Mouse (Mus musculus): Measurements from ENCODE around the gene Nudt4.

DNA sequence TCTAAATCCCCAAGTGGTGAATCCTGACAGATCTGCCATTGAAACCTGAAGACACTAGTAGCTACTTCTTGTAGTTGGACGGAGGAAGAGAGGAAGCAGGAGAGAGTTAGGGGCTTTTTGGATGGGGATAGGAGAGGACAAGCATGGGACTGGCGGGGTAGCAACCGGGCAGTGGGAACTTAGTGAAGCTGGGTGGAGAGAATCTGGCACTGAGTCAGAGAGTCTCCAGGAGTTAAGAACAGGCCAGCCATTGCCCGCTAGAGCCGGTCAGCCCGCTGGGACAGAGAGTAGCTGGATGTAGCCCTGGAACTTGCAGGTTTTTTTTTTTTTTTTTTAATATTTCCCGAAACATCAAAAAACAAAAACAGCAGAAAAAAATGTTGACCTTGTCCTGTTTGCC, 30.6 kb downstream of the Nudt4 start:
- no peak for TF ChIP-seq ETS1 (conservative IDR thresholded peaks at IDR 0.05; ENCODE audit: low read depth, low read length)
- no peak for TF ChIP-seq POLR2A (IDR thresholded peaks at IDR 0.05; ENCODE audit: low read depth, low read length)
- no peak for TF ChIP-seq MAFK (IDR thresholded peaks at IDR 0.05; ENCODE audit: insufficient replicate concordance, low read length)
- TF ChIP-seq CTCF (conservative IDR thresholded peaks at IDR 0.05 in 1 of 2, IDR thresholded peaks at IDR 0.05 in 1 of 2; ENCODE audit: low read depth in 2 of 2, low read length in 2 of 2) = no peak
- no peak for TF ChIP-seq TCF12 (IDR thresholded peaks at IDR 0.05; ENCODE audit: low read depth, low read length)
- no peak for TF ChIP-seq SIN3A (IDR thresholded peaks at IDR 0.05; ENCODE audit: low read length)
- no peak for TF ChIP-seq EP300 (IDR thresholded peaks at IDR 0.05; ENCODE audit: low read length)
- no peak for TF ChIP-seq NELFE (IDR thresholded peaks at IDR 0.05; ENCODE audit: low read depth, low read length)
- no peak for TF ChIP-seq E2F4 (IDR thresholded peaks at IDR 0.05; ENCODE audit: insufficient replicate concordance, low read depth, low read length)
- TF ChIP-seq RCOR1 (conservative IDR thresholded peaks at IDR 0.05; ENCODE audit: low read depth, low read length) = no peak
- TF ChIP-seq MXI1 (IDR thresholded peaks at IDR 0.05; ENCODE audit: low read depth, low read length) = no peak
- no peak for TF ChIP-seq MAX (IDR thresholded peaks at IDR 0.05; ENCODE audit: low read length)
- TF ChIP-seq ZKSCAN1 (IDR thresholded peaks at IDR 0.05; ENCODE audit: borderline replicate concordance, low read depth, low read length) = no peak
- TF ChIP-seq JUN (IDR thresholded peaks at IDR 0.05; ENCODE audit: insufficient read depth, low read depth, low read length) = no peak
